Mouse (Mus musculus): Measurements from ENCODE around the gene Apbb2. TPM values are rescaled to one million over a fixed set of nuclear protein-coding genes. Genes with fewer than 3 reads are reported as not detected.

The Apbb2 gene
- polyA plus RNA-seq, 1 experiment from 2014 or later: 5.9 TPM

DNA sequence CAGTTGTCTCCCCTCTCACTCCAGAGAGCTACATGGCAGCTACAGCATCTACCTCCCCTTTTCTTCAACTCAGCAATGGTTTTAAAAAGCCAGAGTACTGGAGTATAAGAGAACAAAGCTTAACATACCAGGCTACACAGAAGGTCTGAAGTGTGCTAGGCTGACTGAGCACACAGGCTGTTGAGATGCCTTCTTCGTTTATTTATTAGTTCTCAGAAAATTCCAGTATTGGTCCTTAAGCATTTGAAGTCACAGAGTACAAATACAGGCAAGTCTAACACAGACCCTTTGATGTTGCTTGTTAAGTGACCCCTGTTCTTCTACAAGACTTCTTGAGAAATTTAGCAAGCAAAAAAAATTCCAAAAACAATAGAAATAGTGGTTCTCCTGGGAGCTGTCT lies 120.4 kb downstream of the Apbb2 start:
- ATAC-seq: no peak
- Histone ChIP-seq H3K4me2 (no peak overlapping the region), H3K27me3 (replicated peaks) (no peaks in the 10 kb centered on the region), H3K9ac (no peak overlapping the region), H3K4me3 (no peak overlapping the region), H3K9me3 (replicated peaks) (no peaks in the 10 kb centered on the region), H3K36me3 (no peaks in the 10 kb centered on the region), H3K27ac (no peak overlapping the region), H3K4me1 (peaks cover 15% of the 10 kb centered on the region; the same call in 1 of the 2 replicates)
- WGBS (ENCODE audit: insufficient replicate concordance): 46% methylated on average over 1 of the region's 1 CpGs

DNA sequence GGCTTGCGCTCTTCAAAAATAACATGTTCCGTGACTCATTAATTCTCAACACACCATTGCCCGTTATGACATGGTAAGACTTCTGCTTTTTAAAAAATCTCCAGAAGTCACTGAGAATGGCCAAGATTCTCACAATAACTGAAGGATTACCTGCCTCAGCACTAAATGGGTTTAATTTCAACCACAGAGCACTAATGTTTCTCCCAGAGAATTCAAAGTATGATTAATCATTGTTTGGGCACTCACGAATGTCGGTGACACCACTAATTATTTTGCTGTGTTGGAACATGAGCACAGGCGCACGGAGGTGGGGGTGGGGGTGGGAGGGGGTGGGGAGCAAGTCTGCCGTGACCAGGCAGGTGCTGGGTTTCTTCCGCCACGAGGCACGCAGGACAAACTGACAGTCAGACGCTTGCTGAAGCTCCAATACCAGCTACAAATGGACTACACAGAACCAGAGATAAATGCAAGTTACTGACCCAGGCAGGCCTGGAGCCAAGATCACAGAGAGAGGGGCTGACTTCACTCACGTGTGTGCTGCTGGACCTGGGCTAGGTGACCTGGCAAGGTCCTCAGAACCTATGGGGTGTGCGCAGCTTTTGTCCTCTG lies 121.0 kb downstream of the Apbb2 start:
- no peak for ATAC-seq
- Histone ChIP-seq H3K4me3 (no peak overlapping the region), H3K4me1 (peaks cover 15% of the 10 kb centered on the region; the same call in 1 of the 2 replicates), H3K36me3 (no peaks in the 10 kb centered on the region), H3K9ac (no peak overlapping the region), H3K9me3 (replicated peaks) (no peaks in the 10 kb centered on the region), H3K27me3 (replicated peaks) (no peaks in the 10 kb centered on the region), H3K27ac (no peak overlapping the region), H3K4me2 (no peak overlapping the region)
- 56% methylated on average over 14 of the region's 14 CpGs for WGBS (ENCODE audit: insufficient replicate concordance)

DNA sequence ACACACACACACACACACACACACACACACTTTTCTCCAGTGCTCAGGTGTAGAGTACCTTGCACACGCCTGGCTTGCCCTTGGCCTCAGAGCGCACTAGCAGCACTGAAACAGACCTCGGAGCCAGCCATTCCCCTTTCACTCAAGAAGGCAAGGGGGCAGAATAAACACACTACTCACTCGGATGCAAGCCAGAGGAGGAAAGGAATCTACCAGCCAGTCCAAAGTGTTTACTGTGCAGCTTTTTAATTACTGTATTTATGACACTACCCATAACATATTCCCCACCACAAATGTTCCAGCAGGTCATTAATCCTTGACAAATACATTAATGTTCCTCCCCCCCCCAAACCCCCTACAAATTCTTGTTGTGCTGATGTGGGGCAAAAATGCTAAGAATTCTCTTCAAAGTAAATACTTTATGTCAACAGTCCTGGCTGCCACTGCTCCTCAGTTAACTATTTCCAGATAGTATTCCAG lies 121.7 kb downstream of the Apbb2 start:
- 55% methylated on average over 4 of the region's 4 CpGs for WGBS (ENCODE audit: insufficient replicate concordance)
- H3K9ac ChIP-seq: no peak overlapping the region
- H3K27ac ChIP-seq: no peak overlapping the region
- ATAC-seq: no peak
- H3K27me3 ChIP-seq (replicated peaks): no peaks in the 10 kb centered on the region
- no peaks in the 10 kb centered on the region for H3K9me3 ChIP-seq (replicated peaks)
- no peak overlapping the region for H3K4me3 ChIP-seq
- H3K36me3 ChIP-seq: no peaks in the 10 kb centered on the region
- H3K4me1 ChIP-seq: peaks cover 18% of the 10 kb centered on the region; the same call in 1 of the 2 replicates
- H3K4me2 ChIP-seq: no peak overlapping the region

DNA sequence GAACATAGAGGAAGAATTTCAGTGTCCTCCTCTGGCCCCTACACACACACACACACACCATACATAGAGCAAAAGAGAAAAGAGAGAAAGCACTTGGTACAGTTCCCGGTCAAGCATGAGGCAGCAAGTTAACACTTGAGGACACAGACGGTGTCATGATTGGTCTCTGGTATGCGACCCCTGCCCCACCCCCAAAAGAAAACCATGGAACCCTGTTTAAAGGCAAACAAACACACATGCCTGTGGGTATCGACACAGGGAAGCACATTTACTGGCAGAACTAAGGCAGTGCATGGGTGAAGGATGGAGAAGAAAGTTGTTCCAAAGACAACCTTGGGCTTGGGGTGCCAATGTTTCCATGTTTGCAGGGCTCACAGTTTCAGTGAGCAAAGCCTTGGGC lies 123.9 kb downstream of the Apbb2 start:
- H3K27ac ChIP-seq: no peak overlapping the region
- H3K27me3 ChIP-seq (replicated peaks): no peaks in the 10 kb centered on the region
- no peaks in the 10 kb centered on the region for H3K36me3 ChIP-seq
- no peaks in the 10 kb centered on the region for H3K9me3 ChIP-seq (replicated peaks)
- peaks cover 18% of the 10 kb centered on the region; the same call in 1 of the 2 replicates for H3K4me1 ChIP-seq
- H3K4me2 ChIP-seq: no peak overlapping the region
- H3K4me3 ChIP-seq: no peak overlapping the region
- no peak overlapping the region for H3K9ac ChIP-seq
- WGBS (ENCODE audit: insufficient replicate concordance): 36% methylated on average over 4 of the region's 4 CpGs
- ATAC-seq: no peak

DNA sequence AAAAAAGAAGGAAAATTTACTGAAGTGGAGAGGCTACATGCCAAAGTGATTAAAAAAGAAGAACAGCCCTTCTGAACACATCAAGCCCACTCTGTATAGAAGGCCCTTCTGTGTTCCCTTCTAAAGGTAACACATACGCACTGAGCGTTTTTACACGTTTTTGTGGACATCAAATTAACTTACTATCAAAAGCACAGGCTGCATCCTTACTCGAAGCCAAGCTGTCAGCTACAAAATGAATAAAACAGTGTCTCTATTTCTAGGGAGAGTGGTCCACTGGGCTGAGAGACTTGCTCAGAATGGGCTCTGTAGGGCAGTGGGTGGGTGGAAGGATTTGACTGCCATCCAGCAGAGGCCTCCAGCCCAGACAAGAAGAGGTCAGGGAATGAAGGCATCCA lies 126.0 kb downstream of the Apbb2 start:
- ATAC-seq: no peak
- Histone ChIP-seq H3K9ac (no peak overlapping the region), H3K4me2 (no peak overlapping the region), H3K4me1 (0 out of 2 replicates have a peak, but pooled peaks cover 10% of the 10 kb centered on the region), H3K4me3 (no peak overlapping the region), H3K27me3 (replicated peaks) (no peaks in the 10 kb centered on the region), H3K9me3 (replicated peaks) (no peaks in the 10 kb centered on the region), H3K27ac (no peak overlapping the region), H3K36me3 (no peaks in the 10 kb centered on the region)
- WGBS (ENCODE audit: insufficient replicate concordance): 64% methylated on average over 4 of the region's 4 CpGs

DNA sequence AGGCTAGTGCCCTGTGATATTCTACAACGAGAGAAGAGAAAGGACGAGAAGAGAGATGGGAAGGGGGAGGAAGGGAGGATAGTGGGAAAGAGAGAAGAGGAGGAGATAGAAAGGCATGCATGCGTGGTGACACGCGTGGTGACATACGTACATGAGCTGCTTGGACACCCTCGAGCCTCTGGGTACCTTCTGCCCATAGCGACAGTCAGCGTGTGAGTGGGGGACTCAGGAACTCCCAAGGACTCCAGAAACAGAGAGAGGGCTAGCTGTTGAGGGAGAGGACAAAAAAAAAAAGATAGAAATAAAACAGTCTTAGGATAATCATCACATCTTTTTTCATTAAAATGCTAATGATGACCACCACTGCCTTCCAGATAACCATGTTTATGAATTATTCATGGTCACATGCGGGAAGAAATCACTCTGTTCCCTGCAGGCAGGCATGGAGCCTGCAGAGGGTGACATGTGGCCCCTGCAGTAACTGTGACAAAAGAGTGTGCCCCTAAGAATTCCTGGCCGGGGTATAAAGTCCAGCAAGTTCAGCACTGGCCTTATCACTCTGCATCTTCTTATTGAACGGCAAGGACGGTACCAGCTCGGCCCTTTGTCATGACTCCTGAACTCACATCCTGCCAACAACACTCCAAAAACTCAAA lies 126.5 kb downstream of the Apbb2 start:
- H3K27me3 ChIP-seq (replicated peaks): no peaks in the 10 kb centered on the region
- no peak overlapping the region for H3K9ac ChIP-seq
- no peak overlapping the region for H3K4me2 ChIP-seq
- no peak for ATAC-seq
- H3K9me3 ChIP-seq (replicated peaks): no peaks in the 10 kb centered on the region
- no peak overlapping the region for H3K27ac ChIP-seq
- H3K4me1 ChIP-seq: 0 out of 2 replicates have a peak, but pooled peaks cover 9% of the 10 kb centered on the region
- WGBS (ENCODE audit: insufficient replicate concordance): 71% methylated on average over 14 of the region's 14 CpGs
- no peak overlapping the region for H3K4me3 ChIP-seq
- no peaks in the 10 kb centered on the region for H3K36me3 ChIP-seq

DNA sequence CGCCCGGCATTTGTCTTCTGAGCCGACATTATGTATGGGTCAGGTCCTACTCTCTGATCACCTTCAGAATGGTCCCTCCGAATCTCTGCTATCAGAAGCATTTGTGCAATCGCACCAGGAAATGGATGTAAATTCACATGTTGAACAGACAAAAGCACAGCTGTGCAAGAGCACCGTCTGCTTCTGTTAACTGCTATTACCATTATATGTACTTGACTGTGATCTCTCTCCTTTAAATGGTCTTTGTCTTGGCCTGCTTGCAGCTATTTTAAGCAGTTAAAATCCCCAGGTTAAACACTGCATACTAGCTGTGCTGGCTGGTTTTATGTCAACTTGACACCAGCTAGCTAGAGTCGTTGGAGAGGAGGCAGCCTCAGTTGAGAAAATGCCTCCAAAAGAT lies 132.6 kb downstream of the Apbb2 start:
- no peak overlapping the region for H3K4me3 ChIP-seq
- H3K9me3 ChIP-seq (replicated peaks): no peaks in the 10 kb centered on the region
- no peaks in the 10 kb centered on the region for H3K4me1 ChIP-seq
- H3K36me3 ChIP-seq: no peaks in the 10 kb centered on the region
- H3K4me2 ChIP-seq: no peak overlapping the region
- no peak for ATAC-seq
- H3K27ac ChIP-seq: no peak overlapping the region
- whole genome bisulfite sequencing (ENCODE audit: insufficient replicate concordance): 69% methylated on average over 7 of the region's 7 CpGs
- no peak overlapping the region for H3K9ac ChIP-seq
- no peaks in the 10 kb centered on the region for H3K27me3 ChIP-seq (replicated peaks)

DNA sequence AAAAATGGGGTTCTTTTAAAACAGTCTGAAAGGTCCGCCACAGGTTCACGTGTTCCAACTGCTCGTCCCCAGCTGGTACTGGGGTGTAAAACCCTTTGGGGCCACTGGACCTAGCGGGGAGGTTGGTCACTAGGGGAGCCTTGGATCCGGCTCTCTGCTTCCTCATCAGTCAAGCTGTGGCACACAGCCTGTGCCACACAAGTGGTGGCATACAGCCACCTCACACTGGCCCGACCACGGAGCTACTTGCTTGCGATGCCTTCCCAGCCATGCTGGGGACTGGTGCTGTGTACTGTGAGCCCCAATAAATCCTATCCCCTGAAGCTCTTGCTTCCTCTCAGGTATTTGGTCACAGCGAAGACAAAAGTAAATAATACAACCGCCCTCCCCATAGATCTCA lies 142.3 kb downstream of the Apbb2 start:
- no peaks in the 10 kb centered on the region for H3K4me1 ChIP-seq
- no peaks in the 10 kb centered on the region for H3K27me3 ChIP-seq (replicated peaks)
- no peak overlapping the region for H3K4me2 ChIP-seq
- H3K9me3 ChIP-seq (replicated peaks): no peaks in the 10 kb centered on the region
- H3K4me3 ChIP-seq: no peak overlapping the region
- H3K27ac ChIP-seq: no peak overlapping the region
- WGBS (ENCODE audit: insufficient replicate concordance): 64% methylated on average over 10 of the region's 10 CpGs
- H3K36me3 ChIP-seq: no peaks in the 10 kb centered on the region
- H3K9ac ChIP-seq: no peak overlapping the region
- no peak for ATAC-seq

DNA sequence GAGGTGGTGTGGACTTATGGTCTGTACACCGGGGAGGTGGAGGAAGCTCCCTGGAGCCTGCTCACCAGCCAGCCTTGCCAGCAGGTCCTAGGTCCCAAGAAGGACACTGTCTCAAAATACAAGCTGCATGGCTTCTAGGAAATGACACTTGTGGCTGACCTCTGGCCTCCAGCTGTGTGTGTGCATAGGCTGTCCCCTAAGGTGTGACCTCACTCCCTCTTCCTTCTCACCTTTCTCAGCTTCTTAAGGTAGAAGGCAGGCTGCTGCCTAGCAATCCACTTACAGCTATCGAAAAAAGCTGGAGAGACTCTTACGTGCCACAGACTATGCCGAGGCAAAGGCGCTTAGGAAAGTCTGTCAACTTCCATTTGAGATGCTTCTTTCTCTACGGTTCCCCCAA lies 142.8 kb downstream of the Apbb2 start:
- Histone ChIP-seq H3K4me1 (no peaks in the 10 kb centered on the region; the same call in 1 of the 2 replicates), H3K36me3 (no peaks in the 10 kb centered on the region), H3K9ac (no peak overlapping the region), H3K4me3 (no peak overlapping the region), H3K27ac (no peak overlapping the region), H3K9me3 (replicated peaks) (no peaks in the 10 kb centered on the region), H3K4me2 (no peak overlapping the region), H3K27me3 (replicated peaks) (no peaks in the 10 kb centered on the region)
- ATAC-seq: no peak
- WGBS (ENCODE audit: insufficient replicate concordance): 61% methylated on average over 6 of the region's 6 CpGs

DNA sequence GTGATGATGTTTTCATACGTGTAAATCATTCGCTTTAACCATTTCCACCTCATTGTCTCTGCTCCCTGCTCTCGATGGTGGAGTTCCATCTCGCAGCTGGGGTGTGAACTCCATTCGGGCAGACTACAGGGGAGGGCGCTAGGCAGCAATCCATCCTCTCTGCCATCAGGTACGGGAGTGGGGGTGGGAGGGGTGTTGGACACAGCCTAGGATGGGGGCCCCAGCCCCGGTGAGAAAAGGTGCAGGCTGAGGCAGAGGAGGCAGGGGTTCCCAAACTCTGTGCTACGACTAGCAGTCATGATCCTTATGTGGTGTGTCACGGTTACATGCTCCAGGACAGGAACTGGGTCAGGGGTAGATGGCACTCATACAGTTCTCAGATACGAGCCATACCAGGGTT lies 144.4 kb downstream of the Apbb2 start:
- H3K36me3 ChIP-seq: no peaks in the 10 kb centered on the region
- ATAC-seq: no peak
- H3K27me3 ChIP-seq (replicated peaks): no peaks in the 10 kb centered on the region
- H3K4me1 ChIP-seq: peaks cover 3% of the 10 kb centered on the region; the same call in 1 of the 2 replicates
- H3K9ac ChIP-seq: no peak overlapping the region
- no peak overlapping the region for H3K27ac ChIP-seq
- H3K9me3 ChIP-seq (replicated peaks): no peaks in the 10 kb centered on the region
- H3K4me3 ChIP-seq: no peak overlapping the region
- no peak overlapping the region for H3K4me2 ChIP-seq
- WGBS (ENCODE audit: insufficient replicate concordance): 59% methylated on average over 11 of the region's 11 CpGs

DNA sequence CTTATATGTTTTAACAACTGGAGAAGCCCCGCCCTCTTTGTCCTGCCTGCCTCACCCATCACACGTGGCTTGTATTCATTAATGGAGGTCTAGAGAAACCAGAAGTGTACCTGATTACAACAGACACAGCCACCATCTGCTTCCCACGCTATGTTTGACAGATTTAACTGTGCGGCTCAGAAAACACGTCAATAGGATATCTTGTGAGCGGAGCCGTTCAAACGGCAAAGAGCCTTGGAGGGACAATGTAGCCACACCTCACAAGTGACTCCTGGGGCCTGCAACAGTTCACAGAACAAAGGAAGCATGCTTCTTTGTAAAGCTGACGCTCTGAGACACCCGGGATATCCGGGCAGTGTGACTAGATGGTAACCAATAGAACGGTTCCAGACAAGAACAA lies 145.0 kb downstream of the Apbb2 start:
- H3K36me3 ChIP-seq: no peaks in the 10 kb centered on the region
- H3K27ac ChIP-seq: no peak overlapping the region
- H3K9ac ChIP-seq: no peak overlapping the region
- H3K4me1 ChIP-seq: peaks cover 3% of the 10 kb centered on the region; the same call in 1 of the 2 replicates
- 67% methylated on average over 12 of the region's 12 CpGs for WGBS (ENCODE audit: insufficient replicate concordance)
- no peaks in the 10 kb centered on the region for H3K9me3 ChIP-seq (replicated peaks)
- no peaks in the 10 kb centered on the region for H3K27me3 ChIP-seq (replicated peaks)
- H3K4me3 ChIP-seq: no peak overlapping the region
- no peak overlapping the region for H3K4me2 ChIP-seq
- ATAC-seq: no peak

DNA sequence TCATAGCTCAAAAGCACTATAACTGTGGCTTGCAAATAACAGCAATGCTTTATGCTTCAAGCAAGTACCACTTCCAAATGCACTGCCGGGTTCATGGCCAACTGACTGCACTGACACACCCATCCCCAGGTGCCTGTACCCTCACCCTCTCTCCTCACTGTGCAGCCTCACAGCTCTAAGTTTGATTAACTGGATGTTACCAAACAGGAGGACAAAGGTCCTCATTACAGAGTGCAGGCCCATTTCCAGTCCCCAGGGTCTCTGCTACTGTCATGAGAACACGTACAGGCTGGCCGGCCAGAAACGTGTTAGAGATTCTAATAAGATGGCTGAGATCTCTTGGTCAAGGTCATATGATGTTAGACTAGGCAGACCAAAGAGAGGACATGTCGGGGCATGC lies 147.7 kb downstream of the Apbb2 start:
- H3K9me3 ChIP-seq (replicated peaks): no peaks in the 10 kb centered on the region
- peaks cover 3% of the 10 kb centered on the region; the same call in 1 of the 2 replicates for H3K4me1 ChIP-seq
- ATAC-seq: no peak; the same call in 1 of the 2 replicates
- no peak overlapping the region for H3K27ac ChIP-seq
- H3K4me2 ChIP-seq: no peak overlapping the region
- 64% methylated on average over 5 of the region's 5 CpGs for WGBS (ENCODE audit: insufficient replicate concordance)
- no peaks in the 10 kb centered on the region for H3K27me3 ChIP-seq (replicated peaks)
- H3K4me3 ChIP-seq: no peak overlapping the region
- no peak overlapping the region for H3K9ac ChIP-seq
- H3K36me3 ChIP-seq: no peaks in the 10 kb centered on the region
